Mouse (Mus musculus) neural tube, embryonic 10.5 days (tissue): ENCODE measurements at regions not wholly inside any gene's neighbourhood (a gene's known extent, or its start where the extent isn't known, plus 50 kb on each side); places are given as distances from the start of the nearest gene placed in this dataset.

ENCODE experiments used
- DNase-seq: peaks from one replicate; pipeline ENCODE4 v3.0.0-alpha.2; 2017; ENCODE audit warnings: low spot score; ENCODE audit errors: extremely low spot score

- DNase-seq = no peak
Observed at GRCm38 (mm10) chr14:99710656-99711177, 412.2 kb downstream of the Klf5 start.

DNA sequence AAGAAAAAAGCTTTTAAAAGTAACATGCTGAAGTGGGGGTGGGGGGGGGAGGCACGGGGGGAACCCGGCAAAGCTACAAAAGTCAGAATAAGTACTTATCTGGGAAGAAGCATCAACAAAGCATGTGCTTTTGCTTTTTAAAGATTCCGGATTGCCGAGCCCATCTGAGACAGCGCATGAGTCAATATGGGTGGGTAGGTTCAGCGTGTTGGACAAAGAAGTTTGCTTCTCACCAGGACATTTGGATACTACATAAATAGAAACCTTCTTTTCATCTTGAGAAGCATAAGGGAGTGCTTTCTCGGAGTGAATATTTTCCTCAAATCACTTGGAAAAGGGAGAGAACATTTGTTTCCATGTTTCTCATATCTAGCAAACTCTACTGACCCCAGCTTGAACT, 414.1 kb downstream of the Klf5 start:
- DNase-seq = no peak

DNA sequence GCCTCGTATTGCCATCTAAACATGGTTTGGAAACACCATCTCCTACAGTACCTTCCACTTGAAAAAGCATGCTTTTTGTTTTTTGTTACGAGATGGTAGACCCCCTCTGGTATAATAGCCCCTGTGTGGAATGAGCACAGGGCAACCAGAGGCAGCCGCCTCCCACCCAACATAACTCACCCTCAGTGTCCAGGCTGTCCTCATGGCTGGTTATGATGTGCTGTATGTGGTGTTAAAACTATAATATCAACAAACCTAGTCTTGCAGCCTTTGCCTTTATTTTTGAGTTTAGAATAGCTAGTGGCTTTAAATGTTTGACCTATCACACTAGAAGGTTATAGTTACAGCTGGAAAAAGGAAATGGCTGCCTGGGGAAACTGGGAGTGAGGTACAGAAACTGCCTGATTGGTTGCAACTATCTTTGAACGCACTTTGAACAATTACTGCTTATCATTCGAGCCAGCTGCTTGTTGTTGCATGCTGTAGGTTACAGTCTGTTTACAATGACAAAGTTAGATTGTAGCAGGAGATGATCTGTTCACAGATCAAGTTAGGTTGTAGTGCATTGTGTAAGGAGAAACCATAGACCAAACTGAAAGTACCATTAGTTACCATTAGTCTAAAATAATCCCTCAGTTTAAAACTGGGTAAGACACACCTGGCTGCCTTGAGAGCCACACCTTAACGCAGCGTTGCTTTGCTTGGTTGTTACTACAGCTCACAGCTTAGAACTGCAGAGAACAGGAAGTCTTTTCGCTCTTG, 414.8 kb downstream of the Klf5 start:
- DNase-seq = no peak

DNA sequence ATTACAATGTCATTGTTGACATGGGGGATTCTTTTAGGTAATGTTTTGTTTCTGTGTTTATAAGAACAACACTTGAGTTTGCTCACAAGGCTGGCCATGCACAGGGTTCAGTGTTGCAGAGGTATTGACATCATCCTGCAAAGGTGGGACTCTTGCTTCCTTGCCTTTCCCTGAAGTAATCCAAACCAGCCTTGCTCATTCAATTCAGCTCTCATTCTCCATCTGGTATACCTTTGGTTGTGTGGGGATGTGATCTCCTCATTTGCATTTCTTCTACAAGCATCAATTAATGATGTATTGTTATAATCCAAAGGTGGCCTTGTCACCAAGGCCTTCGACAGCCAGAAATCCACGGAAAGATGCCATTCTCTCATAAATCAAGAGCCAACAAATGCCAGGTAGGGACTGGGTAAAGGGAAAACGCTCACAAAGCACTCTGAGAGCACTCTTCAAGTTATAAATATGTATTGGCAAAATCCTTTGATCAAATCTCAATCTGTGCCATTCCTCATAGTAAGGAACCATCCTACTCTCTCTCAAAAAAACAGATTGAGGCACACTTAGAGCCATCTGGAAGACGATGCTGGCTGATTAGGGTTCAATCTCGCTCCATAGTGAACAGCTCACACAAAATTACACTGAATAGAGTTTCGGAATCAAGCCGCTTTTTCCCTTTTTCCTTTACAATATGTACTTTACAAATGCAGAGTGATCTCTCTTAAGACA, 435.1 kb downstream of the Klf5 start:
- DNase-seq = no peak

DNA sequence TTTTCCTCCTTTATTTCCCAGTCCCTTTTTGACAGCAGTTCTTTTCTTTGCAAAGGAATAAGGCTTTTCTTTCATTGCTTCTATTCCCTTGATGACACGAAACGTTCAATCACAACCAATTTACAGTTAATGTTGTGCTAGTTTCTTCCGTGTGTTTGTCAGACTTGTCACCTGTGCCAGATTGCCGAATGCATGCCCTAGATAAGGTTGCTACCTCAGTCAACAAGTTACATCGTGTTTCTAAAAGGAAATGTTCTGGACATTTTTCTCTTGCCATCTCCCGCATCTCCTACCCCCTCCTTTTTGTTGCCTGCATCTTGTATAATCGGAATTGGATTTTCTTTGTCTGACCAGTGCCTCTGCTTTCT, 435.7 kb downstream of the Klf5 start:
- no peak for DNase-seq

DNA sequence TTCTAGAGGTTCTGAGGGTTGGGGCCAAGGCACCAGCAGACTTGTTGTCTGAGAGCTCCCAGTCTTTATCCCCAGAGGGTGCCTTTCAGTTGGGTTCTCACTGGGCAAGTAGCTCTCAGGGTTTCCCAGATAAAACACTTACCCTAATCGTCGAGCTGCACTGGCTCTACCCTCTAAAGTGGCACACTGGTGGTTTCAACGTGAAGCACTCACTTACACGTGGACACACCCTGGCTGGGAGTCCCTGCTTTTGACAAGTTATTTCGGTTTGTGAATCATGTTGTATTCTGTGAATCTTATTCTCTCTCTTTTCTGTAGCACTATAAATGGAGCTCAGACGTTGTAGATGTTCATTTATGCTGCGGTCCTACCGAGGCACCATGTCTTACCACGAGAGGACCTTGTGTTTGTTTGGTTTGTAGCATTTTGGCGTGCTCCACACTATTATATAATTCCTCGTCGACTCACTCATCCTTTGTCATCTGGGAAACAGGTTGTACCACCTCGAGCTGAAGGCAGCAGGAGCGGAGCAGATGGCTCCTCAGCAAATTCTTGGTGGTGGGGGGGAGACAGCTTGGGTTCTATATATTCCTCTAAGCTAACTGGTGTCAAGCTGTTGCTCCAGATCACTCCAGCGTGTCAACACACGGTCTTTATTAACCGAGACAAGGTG, 445.3 kb downstream of the Klf5 start:
- no peak for DNase-seq

- DNase-seq = no peak
Observed at GRCm38 (mm10) chr14:99745209-99745608, 446.7 kb downstream of the Klf5 start.

GRCm38 (mm10) chr14:99748166-99748565, 449.7 kb downstream of the Klf5 start:
- no peak for DNase-seq

DNA sequence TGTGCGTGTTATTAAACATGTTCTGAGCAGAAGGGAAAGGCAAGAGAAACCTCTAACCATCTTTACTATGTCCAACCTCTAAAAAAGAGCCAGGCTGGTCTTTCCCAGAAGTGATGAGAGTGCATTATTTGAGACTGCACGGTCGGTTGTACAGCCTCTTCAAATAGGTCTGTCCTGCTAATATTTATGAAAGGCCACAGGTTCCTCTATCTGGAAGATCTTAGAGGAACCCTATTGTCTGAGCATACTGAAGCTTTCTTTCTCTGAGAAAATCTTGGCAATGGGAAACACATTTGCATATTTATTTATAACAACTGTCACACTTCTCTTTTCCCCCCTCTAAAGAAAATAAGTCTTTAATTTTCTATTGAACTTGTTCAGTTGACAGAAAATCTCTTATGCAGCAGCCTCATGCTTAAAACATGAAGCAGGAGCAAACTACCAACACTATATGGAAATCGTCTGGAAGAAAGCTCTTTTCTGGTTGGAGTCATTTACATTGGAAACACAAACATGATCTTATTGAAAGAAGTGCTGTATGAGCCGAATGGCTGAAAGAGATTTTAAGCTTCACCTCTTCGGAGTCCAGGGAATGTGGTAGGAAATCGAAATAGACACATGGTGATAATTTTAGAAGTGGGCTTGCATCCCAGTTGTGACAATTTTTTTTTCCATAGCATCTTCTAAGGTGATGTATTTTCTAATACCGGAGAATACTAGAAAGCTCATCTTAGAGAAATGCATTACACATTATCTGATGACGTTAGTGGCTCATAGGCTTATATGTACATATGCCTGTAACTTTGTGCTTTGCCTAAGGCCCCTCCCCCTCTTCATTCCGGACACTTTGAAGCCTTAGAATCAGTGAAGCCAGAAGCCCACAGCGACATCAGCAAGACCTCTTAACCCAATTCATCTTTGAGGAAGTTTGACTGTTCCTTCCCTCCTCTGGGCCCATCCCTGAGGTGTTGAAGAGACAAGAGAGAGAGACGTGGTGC, 451.1 kb downstream of the Klf5 start:
- DNase-seq = no peak

GRCm38 (mm10) chr14:99758045-99758444, 459.6 kb downstream of the Klf5 start:
- DNase-seq = no peak

- no peak for DNase-seq
Observed at GRCm38 (mm10) chr14:99763336-99763735, 464.8 kb downstream of the Klf5 start.

- no peak for DNase-seq
Observed at GRCm38 (mm10) chr14:99771009-99771408, 472.5 kb downstream of the Klf5 start.

- no peak for DNase-seq
Observed at GRCm38 (mm10) chr14:99772774-99773423, 474.4 kb downstream of the Klf5 start.

GRCm38 (mm10) chr14:99778477-99778876, 480.0 kb downstream of the Klf5 start:
- DNase-seq = no peak

- DNase-seq = no peak
Observed at GRCm38 (mm10) chr14:99778957-99779356, 480.5 kb downstream of the Klf5 start.

DNA sequence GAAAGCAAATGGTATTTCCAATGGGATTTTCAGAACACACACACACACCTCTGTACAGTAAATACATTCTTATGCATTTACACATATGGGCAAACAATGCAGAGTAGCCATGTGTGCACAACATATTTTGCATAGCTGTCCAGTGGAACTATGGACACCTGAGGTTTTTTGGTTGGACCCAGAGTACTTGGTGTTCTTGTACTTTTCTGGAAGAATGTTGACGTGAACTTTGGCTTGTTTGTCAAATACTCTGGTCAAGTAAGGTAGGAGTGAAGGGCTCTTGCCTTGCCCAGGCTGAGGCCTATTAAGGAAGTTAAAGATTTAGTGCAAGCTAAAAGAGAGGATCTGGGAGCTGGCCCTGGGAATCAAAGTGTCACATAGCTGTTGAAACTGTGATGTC, 485.2 kb downstream of the Klf5 start:
- DNase-seq = no peak

DNA sequence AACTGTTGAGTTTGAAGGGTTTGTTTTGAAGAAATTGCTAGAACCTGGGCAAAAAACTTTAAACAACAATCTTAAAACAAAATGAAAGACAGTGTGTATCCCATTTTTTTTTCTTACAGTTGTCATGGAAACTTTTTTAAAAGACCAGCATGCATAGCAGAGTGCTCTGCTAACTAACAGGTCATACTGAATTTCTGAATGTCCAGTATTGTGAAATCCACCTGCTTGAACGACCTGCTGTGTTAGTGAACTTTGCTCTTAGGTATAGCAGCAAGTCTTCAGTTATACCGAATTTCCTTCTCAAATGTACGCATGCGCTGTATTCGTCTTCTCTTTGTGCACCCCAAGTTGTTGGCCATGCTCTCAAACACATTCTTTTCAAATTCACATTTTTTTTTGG, 486.6 kb downstream of the Klf5 start:
- DNase-seq = no peak

DNA sequence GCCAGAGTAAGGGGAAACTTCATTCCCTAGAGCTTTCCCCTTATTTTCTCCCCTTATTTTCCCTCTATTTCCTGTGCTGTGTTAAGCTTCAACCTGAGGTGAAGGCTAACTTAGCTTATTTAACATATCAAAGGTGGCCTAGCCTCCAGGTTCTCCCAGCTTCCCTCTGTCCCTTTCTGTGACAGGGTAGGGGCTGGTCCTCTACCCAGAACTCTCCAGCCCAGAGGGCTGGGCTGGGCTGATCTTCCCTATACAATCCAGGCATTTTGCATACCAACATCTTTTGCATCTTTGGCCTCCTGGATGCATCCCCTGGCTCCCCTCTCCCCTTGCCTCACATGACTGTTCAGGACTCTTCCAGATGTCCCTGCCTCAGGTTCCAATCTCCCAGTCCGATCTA, 487.9 kb downstream of the Klf5 start:
- DNase-seq = no peak

DNA sequence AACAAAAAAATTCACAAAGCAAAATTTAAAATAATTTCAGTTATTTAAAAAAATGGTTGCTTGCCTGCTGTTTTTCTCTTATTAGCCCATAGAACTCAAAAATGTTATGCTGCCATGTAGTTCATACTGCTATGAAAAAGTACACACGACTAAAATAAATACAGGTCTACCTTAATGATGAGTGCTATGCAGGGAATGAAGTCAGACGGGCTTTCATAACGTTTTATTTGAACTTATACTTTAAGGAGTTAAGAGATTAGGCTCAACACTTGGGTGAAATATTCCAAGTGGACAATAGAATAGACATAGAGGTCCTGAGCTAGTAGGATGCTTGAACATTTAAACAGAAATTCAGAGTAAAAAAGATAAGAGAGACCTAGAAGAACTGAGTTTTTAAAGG, 489.7 kb downstream of the Klf5 start:
- no peak for DNase-seq

- no peak for DNase-seq
Observed at GRCm38 (mm10) chr14:99796293-99796692, 488.2 kb downstream of the Klf12 start.

DNA sequence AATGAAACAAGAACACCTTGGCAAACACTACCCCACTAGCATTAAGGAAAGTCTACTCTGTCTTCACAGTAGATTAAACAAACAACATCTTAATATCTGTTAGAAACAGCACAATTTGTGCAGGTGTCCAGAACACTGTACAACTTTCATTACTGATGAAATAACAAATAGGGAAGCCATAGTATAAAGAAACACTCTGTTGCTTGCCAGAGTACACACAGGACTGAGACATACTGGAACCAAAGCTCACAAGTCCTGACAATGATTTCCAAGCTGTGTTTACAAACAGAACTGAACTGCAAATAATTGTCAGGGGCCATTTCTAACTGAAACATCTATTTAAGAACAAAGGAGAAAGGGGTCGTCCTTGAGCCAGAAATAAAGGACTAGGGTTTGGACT, 478.4 kb downstream of the Klf12 start:
- DNase-seq = no peak
